Mouse (Mus musculus): Measurements from ENCODE around the gene Gm45618. TPM values are rescaled to one million over a fixed set of nuclear protein-coding genes. Genes with fewer than 3 reads are reported as not detected.
A peak's percentile ranks its signal among the peaks of the same experiment; 100 is the strongest.

Gene Gm45618
- polyA plus RNA-seq, 1 experiment, result not detected

DNA sequence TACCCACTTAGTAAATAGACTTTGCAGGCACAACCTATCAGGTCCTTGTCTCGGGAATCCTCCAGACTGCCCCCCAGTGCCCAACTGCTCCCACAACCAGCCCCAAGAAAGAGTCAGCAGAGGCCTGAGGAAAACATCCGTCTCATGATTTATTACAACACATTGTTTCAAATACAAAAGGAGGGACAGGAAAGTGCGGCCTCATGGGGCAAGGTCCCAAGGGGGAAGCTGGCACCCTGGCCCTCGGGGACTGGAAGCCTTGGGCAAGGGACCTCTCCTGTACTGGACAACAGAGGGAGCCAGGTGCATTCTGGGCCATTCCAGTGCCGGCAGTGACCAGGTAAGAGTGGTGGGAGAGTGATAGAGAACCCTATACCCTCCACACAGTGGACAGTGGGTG, 41.2 kb downstream of the Gm45618 start:
- no peaks in the 10 kb centered on the region for H3K27me3 ChIP-seq (ENCODE audit: control insufficient read depth, insufficient read depth, low read length)
- no peak overlapping the region for H3K4me3 ChIP-seq (ENCODE audit: control insufficient read depth, low read depth, low read length)
- no peak overlapping the region for H3K27ac ChIP-seq (ENCODE audit: control insufficient read depth, insufficient read depth, low read depth, low read length)
- no peak for TF ChIP-seq POLR2A (IDR thresholded peaks at IDR 0.05; ENCODE audit: control insufficient read depth, low read depth, low read length)
- no peak for TF ChIP-seq CTCF (IDR thresholded peaks at IDR 0.05; ENCODE audit: control insufficient read depth, insufficient read depth, insufficient replicate concordance, low read depth, low read length)
- no peaks in the 10 kb centered on the region for H3K36me3 ChIP-seq (ENCODE audit: control insufficient read depth, insufficient read depth, low read length)
- H3K4me1 ChIP-seq (ENCODE audit: control insufficient read depth, insufficient read depth, low read length), result peaks cover 5% of the 10 kb centered on the region; the same call in 1 of the 2 replicates

DNA sequence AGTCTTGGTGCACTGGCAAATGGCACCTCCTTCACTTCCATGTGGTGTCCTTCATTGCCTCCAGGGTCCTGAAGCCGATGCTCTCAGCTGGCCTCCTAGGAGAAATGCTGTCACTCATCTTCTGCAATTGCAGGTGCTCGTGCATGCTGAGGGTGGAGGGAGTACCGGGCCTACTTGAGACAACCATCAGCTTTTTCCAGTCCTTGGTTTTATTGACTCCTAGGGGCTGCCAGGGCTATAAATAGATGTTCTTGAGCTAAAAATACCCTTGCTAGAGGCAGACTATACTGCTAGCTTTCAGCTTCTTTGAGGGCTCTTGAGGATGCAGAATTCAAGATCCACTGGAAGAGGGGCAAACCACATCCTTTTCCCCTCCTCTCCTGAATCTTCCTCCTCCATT, 43.4 kb downstream of the Gm45618 start:
- Histone ChIP-seq H3K36me3 (ENCODE audit: control insufficient read depth, insufficient read depth, low read length) (no peaks in the 10 kb centered on the region), H3K27ac (ENCODE audit: control insufficient read depth, insufficient read depth, low read depth, low read length) (no peak overlapping the region), H3K4me1 (ENCODE audit: control insufficient read depth, insufficient read depth, low read length) (peaks cover 2% of the 10 kb centered on the region; the same call in 1 of the 2 replicates), H3K4me3 (ENCODE audit: control insufficient read depth, low read depth, low read length) (no peak overlapping the region), H3K27me3 (ENCODE audit: control insufficient read depth, insufficient read depth, low read length) (no peaks in the 10 kb centered on the region)
- no peak for TF ChIP-seq POLR2A (IDR thresholded peaks at IDR 0.05; ENCODE audit: control insufficient read depth, low read depth, low read length)
- TF ChIP-seq CTCF (IDR thresholded peaks at IDR 0.05; ENCODE audit: control insufficient read depth, insufficient read depth, insufficient replicate concordance, low read depth, low read length), result no peak

DNA sequence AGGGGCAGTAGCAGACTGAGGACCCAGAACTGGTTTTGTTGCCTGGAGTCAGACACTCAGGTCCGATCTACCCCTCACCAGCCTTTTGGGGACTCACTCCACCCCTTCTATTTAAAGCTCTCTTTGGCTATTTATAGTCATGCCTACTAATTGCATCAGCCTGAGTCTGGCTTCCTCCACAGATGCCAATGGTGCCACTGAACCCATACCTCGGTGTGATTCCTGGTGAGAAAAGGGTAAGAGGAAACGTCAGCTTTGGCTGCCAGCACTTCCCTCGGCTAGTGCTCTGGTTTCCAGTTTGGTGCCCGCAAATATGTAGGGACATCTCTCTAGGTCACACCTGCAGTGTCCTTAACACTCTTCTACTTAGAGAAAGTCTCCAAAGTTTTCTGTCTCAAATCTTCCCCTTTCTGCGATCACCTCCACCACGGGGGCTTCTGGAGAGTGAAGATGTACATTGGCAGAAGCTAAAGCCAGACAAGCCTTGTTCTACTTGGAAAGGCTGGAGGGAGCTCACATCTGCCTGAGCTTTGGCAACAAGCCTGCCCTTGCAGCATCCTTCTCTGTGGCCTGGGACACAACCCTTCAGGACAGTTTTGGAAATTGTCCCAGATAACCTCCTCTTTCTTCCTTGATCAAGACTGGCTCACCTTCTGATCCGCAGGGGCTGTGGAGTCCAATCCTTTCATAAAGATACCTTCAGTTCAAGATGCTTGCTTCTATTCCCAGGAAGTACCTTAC, 46.2 kb downstream of the Gm45618 start:
- H3K27me3 ChIP-seq (ENCODE audit: control insufficient read depth, insufficient read depth, low read length), result no peaks in the 10 kb centered on the region

DNA sequence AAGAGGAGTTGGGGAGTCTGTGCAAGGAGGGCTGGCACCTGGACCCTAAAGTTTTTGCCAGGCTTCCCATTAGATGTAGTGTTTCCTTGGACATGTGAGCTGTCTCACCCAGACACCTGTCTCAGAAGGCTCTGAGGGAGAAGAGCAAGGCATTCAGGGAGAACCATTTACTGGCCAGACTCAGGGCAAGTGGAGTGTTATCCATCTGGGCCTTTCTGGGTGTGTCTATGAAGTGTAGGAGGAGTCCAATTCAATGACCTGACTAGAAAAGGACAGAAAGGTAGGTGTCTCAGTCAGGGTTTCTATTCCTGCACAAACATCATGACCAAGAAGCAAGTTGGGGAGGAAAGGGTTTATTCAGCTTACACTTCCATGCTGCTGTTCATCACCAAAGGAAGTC, 48.8 kb downstream of the Gm45618 start:
- Histone ChIP-seq H3K36me3 (ENCODE audit: control insufficient read depth, insufficient read depth, low read length) (no peaks in the 10 kb centered on the region), H3K27ac (ENCODE audit: control insufficient read depth, insufficient read depth, low read depth, low read length) (no peak overlapping the region), H3K4me1 (ENCODE audit: control insufficient read depth, insufficient read depth, low read length) (peaks cover 2% of the 10 kb centered on the region; the same call in 1 of the 2 replicates), H3K4me3 (ENCODE audit: control insufficient read depth, low read depth, low read length) (no peak overlapping the region), H3K27me3 (ENCODE audit: control insufficient read depth, insufficient read depth, low read length) (no peaks in the 10 kb centered on the region)
- no peak for TF ChIP-seq POLR2A (IDR thresholded peaks at IDR 0.05; ENCODE audit: control insufficient read depth, low read depth, low read length)
- TF ChIP-seq CTCF (IDR thresholded peaks at IDR 0.05; ENCODE audit: control insufficient read depth, insufficient read depth, insufficient replicate concordance, low read depth, low read length), result no peak

More for the DNA sequence above, 46.2 kb downstream of the Gm45618 start:
- peaks cover 2% of the 10 kb centered on the region; the same call in 1 of the 2 replicates for H3K4me1 ChIP-seq (ENCODE audit: control insufficient read depth, insufficient read depth, low read length)
- no peaks in the 10 kb centered on the region for H3K36me3 ChIP-seq (ENCODE audit: control insufficient read depth, insufficient read depth, low read length)
- no peak overlapping the region for H3K4me3 ChIP-seq (ENCODE audit: control insufficient read depth, low read depth, low read length)
- TF ChIP-seq POLR2A (IDR thresholded peaks at IDR 0.05; ENCODE audit: control insufficient read depth, low read depth, low read length) (no peak), CTCF (IDR thresholded peaks at IDR 0.05; ENCODE audit: control insufficient read depth, insufficient read depth, insufficient replicate concordance, low read depth, low read length) (no peak)
- H3K27ac ChIP-seq (ENCODE audit: control insufficient read depth, insufficient read depth, low read depth, low read length), result no peak overlapping the region

DNA sequence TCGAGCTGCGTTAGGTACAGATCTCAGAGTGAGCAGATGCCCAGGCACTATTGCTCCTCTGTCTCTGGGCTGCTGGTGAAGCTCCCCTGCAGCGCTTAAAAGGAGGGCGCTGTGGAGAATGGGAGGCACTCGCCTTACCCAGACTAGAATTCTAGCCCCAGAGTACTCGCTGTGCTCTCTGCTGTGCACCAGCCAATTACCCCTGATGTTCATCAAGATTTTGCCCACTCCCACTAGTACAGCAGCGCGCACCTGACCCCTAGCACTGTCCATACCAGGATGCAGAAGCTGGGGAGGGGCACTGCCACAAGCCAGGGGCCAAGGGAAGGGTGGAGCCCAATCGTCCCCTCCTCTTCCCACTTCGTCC, 49.3 kb downstream of the Gm45618 start:
- Histone ChIP-seq H3K27me3 (ENCODE audit: control insufficient read depth, insufficient read depth, low read length) (no peaks in the 10 kb centered on the region), H3K27ac (ENCODE audit: control insufficient read depth, insufficient read depth, low read depth, low read length) (no peak overlapping the region), H3K36me3 (ENCODE audit: control insufficient read depth, insufficient read depth, low read length) (no peaks in the 10 kb centered on the region), H3K4me3 (ENCODE audit: control insufficient read depth, low read depth, low read length) (no peak overlapping the region), H3K4me1 (ENCODE audit: control insufficient read depth, insufficient read depth, low read length) (peaks cover 2% of the 10 kb centered on the region; the same call in 1 of the 2 replicates)
- TF ChIP-seq POLR2A (IDR thresholded peaks at IDR 0.05; ENCODE audit: control insufficient read depth, low read depth, low read length) (no peak), CTCF (IDR thresholded peaks at IDR 0.05; ENCODE audit: control insufficient read depth, insufficient read depth, insufficient replicate concordance, low read depth, low read length) (no peak)

- H3K36me3 ChIP-seq (ENCODE audit: control insufficient read depth, insufficient read depth, low read length), result no peaks in the 10 kb centered on the region
- H3K27me3 ChIP-seq (ENCODE audit: control insufficient read depth, insufficient read depth, low read length), result no peaks in the 10 kb centered on the region
- peak; percentile 69 for TF ChIP-seq CTCF (IDR thresholded peaks at IDR 0.05; ENCODE audit: control insufficient read depth, insufficient read depth, insufficient replicate concordance, low read depth, low read length)
- no peak for TF ChIP-seq POLR2A (IDR thresholded peaks at IDR 0.05; ENCODE audit: control insufficient read depth, low read depth, low read length)
- peaks cover 2% of the 10 kb centered on the region; the same call in 1 of the 2 replicates for H3K4me1 ChIP-seq (ENCODE audit: control insufficient read depth, insufficient read depth, low read length)
- no peak overlapping the region for H3K27ac ChIP-seq (ENCODE audit: control insufficient read depth, insufficient read depth, low read depth, low read length)
- no peak overlapping the region for H3K4me3 ChIP-seq (ENCODE audit: control insufficient read depth, low read depth, low read length)
Measured at GRCm38 (mm10) chr7:142070458-142071211, 49.9 kb downstream of the Gm45618 start.

Other genes with a start within 250 kb of the Gm45618 start
- 232 TPM in 2 replicates for gene Tollip, start 202.2 kb downstream of the Gm45618 start, polyA plus RNA-seq (2012; rRNA removed)
- 99.9 and 110 TPM in 2 replicates for gene Brsk2, start 171.0 kb downstream of the Gm45618 start, polyA plus RNA-seq (2012; rRNA removed)
- 19.4 and 21.3 TPM in 2 replicates for gene Mob2, start 59.7 kb downstream of the Gm45618 start, polyA plus RNA-seq (2012; rRNA removed)
- gene Dusp8, start 24.9 kb downstream of the Gm45618 start, polyA plus RNA-seq (2012; rRNA removed), result 0.48 and 0.94 TPM in 2 replicates
- gene Gm39115, start 15.3 kb upstream of the Gm45618 start, polyA plus RNA-seq (2012; rRNA removed), result not detected in 2 replicates
- gene Gm45337, start 23.9 kb upstream of the Gm45618 start, polyA plus RNA-seq (2012; rRNA removed), result not detected in 2 replicates
- gene Gm29735, start 36.4 kb upstream of the Gm45618 start, polyA plus RNA-seq (2012; rRNA removed), result not detected in 2 replicates
- gene Gm4553, start 45.0 kb upstream of the Gm45618 start, polyA plus RNA-seq (2012; rRNA removed), result not detected in 2 replicates
- not detected in 2 replicates for gene Krtap5-2, start 55.3 kb upstream of the Gm45618 start, polyA plus RNA-seq (2012; rRNA removed)
- gene Gm10153, start 69.7 kb upstream of the Gm45618 start, polyA plus RNA-seq (2012; rRNA removed), result not detected in 2 replicates
- not detected in 2 replicates for gene Krtap5-3, start 80.6 kb upstream of the Gm45618 start, polyA plus RNA-seq (2012; rRNA removed)
- gene Gm7579, start 91.1 kb upstream of the Gm45618 start, polyA plus RNA-seq (2012; rRNA removed), result not detected in 2 replicates
- 0.08 and 0.17 TPM in 2 replicates for gene Krtap5-5, start 109.2 kb upstream of the Gm45618 start, polyA plus RNA-seq (2012; rRNA removed)
- gene Gm40460, start 120.3 kb upstream of the Gm45618 start, polyA plus RNA-seq (2012; rRNA removed), result not detected in 2 replicates
- gene Gm2431, start 137.6 kb upstream of the Gm45618 start, polyA plus RNA-seq (2012; rRNA removed), result not detected in 2 replicates
- not detected in 2 replicates for gene Gm4559, start 153.6 kb upstream of the Gm45618 start, polyA plus RNA-seq (2012; rRNA removed)
- gene Krtap5-1, start 176.4 kb upstream of the Gm45618 start, polyA plus RNA-seq (2012; rRNA removed), result not detected in 2 replicates
- gene Krtap5-4, start 182.8 kb upstream of the Gm45618 start, polyA plus RNA-seq (2012; rRNA removed), result not detected in 2 replicates

All from testis, adult 2 months (tissue).